Comparison of ENCODE assay signal across 19 mouse cellular contexts in the genomic region with DNA sequence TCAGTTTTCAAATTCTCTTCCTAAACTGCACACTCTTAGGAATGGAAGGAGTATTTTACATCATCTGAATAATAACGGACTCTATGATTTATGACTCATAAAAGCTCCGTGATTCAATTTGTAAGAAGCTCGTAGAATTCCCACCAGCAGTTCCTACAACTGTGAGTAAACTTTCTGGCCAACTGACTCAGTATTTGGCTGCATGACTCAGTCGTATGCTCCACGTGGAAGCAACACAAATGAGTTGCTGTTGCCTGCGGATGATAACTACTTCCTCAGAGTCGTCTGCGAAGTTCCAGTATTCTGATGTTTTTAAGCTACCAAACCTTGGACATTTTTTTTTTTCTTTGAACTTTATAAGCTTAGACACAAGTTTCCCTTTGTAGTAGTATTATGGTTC. TPM values are rescaled to one million over a fixed set of nuclear protein-coding genes. Genes with fewer than 3 reads are reported as not detected.
DNase-seq lines count a peak whose midpoint lies in the region; TF ChIP-seq lines count a peak whose summit lies in the region.
"Had no signal": no experiment of that assay in that cellular context is flagged by ENCODE, and none has a peak within 500 bp of the region (broad histone marks: within the 10 kb centered on the region; RNA-seq: fewer than 3 reads in every experiment).

No protein-coding gene starts in this region.

- intact Hi-C loops in heart, postnatal 25 days (cut with DNase I), result loop anchor here (10.0 kb wide), 1 partner anchor 165 kb away; no protein-coding TSS in a partner anchor
- intact Hi-C loops in gastrocnemius, adult 2 months (cut with DNase I), result no loop called here

- peak; percentile 27 to 38 for DNase-seq in heart, adult 9 months (ENCODE audit: low spot score in 2 of 2)
- no peak for DNase-seq in heart, postnatal 25 days (ENCODE audit: low spot score)
- peak; percentile 62 for DNase-seq in 3134 (ENCODE audit: extremely low read depth, insufficient read length, low spot score)
- DNase-seq in 416B (ENCODE audit: low read depth), result peak; percentile 53
- peak; percentile 14 for DNase-seq in adrenal gland, postnatal 25 days
- DNase-seq in gastrocnemius, adult 2 months, result no peak
- DNase-seq in layer of hippocampus, adult 2 months (ENCODE audit: low spot score in 2 of 2), result no peak
- DNase-seq: cerebellum, adult 9-11 months; forebrain, postnatal 0 days; kidney, adult 18-20 months; kidney, postnatal 10 days; liver, postnatal 0 days; lung, postnatal 10 days; midbrain, embryonic 14.5 days had no signal

- TF ChIP-seq CTCF in gastrocnemius, adult 2 months (IDR thresholded peaks at IDR 0.05), result no peak
- TF ChIP-seq CTCF in layer of hippocampus, adult 2 months (conservative IDR thresholded peaks at IDR 0.05), result no peak

- no peak overlapping the region for H3K4me3 ChIP-seq in gastrocnemius, adult 2 months
- H3K4me3 ChIP-seq in layer of hippocampus, adult 2 months, result no peak overlapping the region
- H3K4me3 ChIP-seq: embryonic facial prominence, embryonic 13.5 days; limb, embryonic 15.5 days; megakaryocyte, embryonic 14.5 days; stomach, embryonic 15.5 days had no signal

- H3K27ac ChIP-seq in gastrocnemius, adult 2 months, result no peak overlapping the region
- H3K27ac ChIP-seq in layer of hippocampus, adult 2 months, result no peak overlapping the region
- H3K27ac ChIP-seq: embryonic facial prominence, embryonic 13.5 days; limb, embryonic 15.5 days; stomach, embryonic 15.5 days had no signal

RNA-seq across cellular contexts. Expression of a gene that starts 7.4 kb away (rescaled TPM):
- total RNA-seq in heart, postnatal 25 days (2021), result 1 to 10 TPM; 2.3 to 2.4 TPM
- 0.82 and 2.9 TPM in 2 replicates for total RNA-seq in adrenal gland, postnatal 25 days (2021)
- 1 to 10 TPM; 1.6 to 2.1 TPM for total RNA-seq in gastrocnemius, adult 2 months (2021)
- 10 to 100 TPM; 71.7 to 72.1 TPM for total RNA-seq in layer of hippocampus, adult 2 months (2021)
- total RNA-seq: G1E had no signal

RNA-seq across cellular contexts. Expression of a gene that starts 7.8 kb away (rescaled TPM):
- total RNA-seq in heart, postnatal 25 days (2021), result 100 to 1,000 TPM; 338 to 369 TPM
- total RNA-seq in adrenal gland, postnatal 25 days (2021), result 134 and 152 TPM in 2 replicates
- total RNA-seq in gastrocnemius, adult 2 months (2021), result 100 to 1,000 TPM; 291 to 304 TPM
- total RNA-seq in layer of hippocampus, adult 2 months (2021), result 100 to 1,000 TPM; 206 to 207 TPM

Comparison
In these comparisons a context has a peak if more than half of its experiments do, and no peak if none do; other contexts are left out.
1. DNase-seq: peak in heart, adult 9 months (2 of 2), 3134 (single experiment), 416B (single experiment) and adrenal gland, postnatal 25 days (single experiment); none in heart, postnatal 25 days (single experiment), gastrocnemius, adult 2 months (single experiment) and layer of hippocampus, adult 2 months (0 of 2).
2. RNA of a gene that starts 7.4 kb away (total RNA-seq): 71.7 to 72.1 TPM in layer of hippocampus, adult 2 months; 2.3 to 2.4 TPM in heart, postnatal 25 days, 1.6 to 2.1 TPM in gastrocnemius, adult 2 months and 0.82 to 2.9 TPM in adrenal gland, postnatal 25 days; every median in the first group is over 10 times any median in the second.